Mouse (Mus musculus) layer of hippocampus, adult 9-11 months (tissue): Measurements from ENCODE around the gene A430078G23Rik.
"Not testable (repeated sequence)": the region's sequence is repeated elsewhere in the genome, so short reads cannot be mapped to it uniquely, and the experiment has no call there.

Source experiments
- DNase-seq: peaks from one replicate; pipeline ENCODE4 v3.0.0; 2022

A430078G23Rik gene

DNA sequence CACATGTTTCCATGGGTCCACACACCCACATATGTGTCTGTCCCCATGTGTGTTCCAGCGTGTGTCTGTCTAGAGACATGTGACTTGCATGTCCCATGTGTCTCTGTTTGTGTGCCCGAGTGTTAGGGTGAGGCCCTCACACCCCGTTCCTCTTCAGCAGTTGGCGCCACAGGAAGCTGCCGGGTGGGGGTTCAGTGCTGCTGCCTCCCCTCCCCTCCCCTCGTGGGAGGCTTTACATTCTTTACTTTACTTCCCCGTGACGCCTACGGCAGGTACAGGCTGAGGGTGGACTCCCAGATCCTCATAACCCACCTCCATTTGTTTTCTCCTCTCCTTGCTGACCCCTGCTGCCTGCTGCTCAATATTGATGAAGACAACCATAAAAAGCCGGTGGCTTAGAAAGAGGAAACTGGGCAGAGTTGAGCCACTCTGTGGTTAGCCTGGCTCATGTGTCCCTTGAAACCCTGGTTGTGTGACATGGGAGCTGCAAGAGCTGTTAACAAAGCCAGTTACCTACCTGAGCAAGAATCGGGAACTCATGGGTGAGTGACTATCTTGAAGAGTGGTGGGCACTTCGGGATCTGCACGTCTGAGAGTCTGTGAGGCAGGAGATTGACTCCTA, at the start of gene A430078G23Rik:
A430078G23Rik (plus strand) TSS at position 227 of the 622 bp plus-strand sequence.
- DNase-seq: no peak

DNA sequence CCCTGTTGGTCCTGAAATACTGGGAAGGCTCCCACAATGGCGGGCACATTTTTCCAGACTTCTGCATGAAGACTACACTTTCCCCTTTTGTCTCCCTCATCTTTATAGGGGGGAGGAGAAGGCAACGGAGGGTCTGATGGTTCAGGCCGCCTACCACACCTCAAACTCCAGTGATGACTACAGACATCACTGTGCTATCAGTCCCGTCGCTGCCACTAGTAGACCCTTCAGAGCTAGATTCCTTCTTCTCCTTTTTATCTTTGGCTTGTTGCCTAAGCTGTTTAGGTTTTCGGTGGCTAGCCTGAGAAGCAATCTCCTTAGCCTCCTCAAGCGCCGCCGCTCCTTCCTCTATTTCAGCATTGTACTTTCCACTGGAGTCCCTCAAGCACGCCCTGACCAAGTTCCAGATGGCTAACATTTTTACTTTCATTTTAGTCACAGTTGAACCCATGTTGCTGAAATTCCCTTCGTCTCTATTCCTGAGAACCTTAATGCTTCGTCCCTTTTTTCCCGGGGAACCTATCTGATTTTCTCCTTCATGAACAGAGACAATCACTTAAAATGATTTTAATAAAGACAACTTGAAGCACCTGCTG, 44.9 kb upstream of the A430078G23Rik start:
- DNase-seq: peak; percentile 40

DNA sequence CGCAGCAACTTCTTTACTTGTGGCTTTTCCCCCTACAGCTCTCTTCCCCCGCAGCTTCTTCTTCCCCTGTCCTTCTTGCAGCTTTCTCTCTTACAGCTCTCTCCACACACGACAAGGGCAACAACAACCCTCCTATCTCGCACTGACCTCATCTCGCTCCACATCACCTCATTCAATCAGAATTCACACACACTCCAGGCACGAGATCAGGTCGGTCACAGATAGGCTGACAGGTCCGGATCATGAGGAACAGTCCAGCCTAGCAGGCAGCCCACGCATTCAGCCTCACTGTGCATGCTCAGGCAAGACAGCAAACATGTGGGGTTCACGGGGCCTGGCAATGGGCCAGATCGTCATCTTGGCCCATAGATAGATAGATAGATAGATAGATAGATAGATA, 43.6 kb upstream of the A430078G23Rik start:
- peak; percentile 75 for DNase-seq

DNA sequence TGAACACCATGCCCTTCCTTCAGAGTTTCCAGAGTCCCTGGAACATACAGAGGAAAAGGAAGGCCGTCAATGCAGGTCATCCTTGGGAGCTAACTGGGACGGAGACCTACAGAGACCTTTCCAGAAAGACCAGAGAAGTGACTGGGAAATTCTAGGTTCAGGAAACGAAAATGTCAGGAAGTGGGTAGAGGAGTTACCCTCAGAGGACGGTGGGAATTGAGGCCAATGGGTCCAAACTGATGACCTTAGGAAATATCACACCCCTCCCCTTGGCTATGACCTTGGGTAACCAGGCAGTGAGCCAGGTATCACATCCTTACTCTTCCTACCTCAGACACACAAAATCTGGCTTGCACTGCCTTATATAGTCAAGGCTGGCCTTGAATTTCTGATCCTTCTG, 41.7 kb upstream of the A430078G23Rik start:
- no peak for DNase-seq

DNA sequence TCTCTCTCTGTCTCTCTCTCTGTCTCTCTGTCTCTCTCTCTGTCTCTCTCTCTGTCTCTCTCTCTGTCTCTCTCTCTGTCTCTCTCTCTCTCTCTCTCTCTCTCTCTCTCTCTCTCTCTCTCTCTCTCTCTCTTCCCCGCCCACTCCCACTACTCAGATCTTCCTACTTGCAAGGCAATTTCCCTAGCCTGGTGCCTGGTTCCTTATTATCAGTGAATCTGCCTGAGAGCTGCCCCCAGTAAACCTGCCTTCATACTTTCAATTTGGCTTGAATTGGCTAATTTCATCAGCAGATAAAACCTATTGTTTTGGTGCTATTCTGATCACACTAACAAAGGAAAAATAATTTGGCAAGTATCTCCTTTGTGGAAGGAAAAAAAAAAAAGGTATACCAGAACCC, 39.8 kb upstream of the A430078G23Rik start:
- DNase-seq: not testable (repeated sequence)

DNA sequence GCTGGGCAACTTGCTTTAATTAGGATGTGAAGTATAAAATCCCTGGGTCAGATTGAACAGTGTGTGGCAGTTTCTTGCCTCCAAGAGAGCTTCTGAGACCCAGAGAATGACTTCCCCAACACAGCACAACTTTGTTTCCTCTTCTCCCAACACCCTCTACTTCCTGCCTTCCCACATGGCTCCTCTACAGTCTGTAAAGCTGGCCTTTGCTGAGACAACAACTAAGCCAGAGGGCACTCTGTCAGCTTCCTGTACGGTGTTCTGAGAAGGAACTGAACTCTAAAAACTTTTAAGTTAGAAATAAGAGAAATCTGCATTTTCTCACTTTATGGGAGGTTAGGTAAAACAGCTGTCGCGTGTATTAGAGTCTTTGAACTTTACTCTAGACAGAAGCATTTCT, 39.4 kb upstream of the A430078G23Rik start:
- DNase-seq: peak; percentile 37

DNA sequence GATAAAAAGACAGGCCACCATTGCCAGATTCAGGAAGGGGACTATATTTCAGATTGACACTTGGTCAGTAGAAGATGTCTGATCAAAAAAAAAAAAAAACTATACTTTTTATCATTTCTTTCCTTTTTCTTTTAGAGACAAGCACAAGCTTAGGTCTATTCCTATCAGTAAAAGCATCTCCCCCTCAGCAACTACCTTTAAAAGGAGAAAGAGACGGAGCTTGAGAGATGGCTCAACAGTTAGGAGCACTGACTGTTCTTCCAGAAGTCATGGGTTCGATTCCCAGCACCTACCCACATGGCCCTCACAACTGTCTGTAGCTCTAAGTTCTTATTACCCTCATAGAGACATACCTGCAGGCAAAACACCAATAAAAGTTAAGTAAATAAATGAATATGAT, 38.9 kb upstream of the A430078G23Rik start:
- no peak for DNase-seq

DNA sequence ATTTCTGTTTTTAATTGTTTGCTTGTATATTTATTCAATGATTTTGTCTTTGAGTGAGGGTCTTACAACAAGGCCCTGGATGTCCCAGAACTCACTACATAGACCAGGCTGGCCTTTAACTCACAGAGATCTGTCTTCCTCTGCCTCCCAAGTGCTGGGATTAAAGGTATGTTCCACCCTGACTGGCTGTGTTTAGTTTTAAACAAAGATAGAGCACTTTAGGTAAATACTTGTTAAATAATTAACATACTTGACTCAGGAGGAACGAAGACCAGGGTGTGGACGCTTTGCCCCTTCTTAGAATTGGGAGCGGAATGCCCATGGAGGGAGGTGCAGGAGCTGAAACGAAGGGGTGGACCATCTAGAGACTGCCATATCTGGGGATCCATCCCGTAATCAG, 36.6 kb upstream of the A430078G23Rik start:
- DNase-seq: no peak

DNA sequence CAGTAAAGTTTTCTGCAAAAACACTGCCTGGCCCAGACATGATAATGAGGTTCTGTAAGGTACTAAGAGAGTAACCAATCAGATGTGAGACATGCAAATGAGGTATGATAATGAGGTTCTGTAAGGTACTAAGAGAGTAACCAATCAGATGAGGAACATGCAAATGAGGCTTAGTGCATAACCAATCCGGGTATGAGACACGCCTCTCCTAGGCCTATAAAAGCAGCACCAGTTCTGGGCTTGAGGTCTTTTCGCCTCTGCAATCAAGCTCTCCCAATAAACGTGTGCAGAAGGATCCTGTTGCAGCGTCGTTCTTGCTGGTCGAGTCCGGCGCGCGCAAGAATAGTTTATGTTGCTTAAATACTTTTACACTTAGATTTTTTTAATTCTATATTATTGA, 33.9 kb upstream of the A430078G23Rik start:
- DNase-seq: not testable (repeated sequence)

DNA sequence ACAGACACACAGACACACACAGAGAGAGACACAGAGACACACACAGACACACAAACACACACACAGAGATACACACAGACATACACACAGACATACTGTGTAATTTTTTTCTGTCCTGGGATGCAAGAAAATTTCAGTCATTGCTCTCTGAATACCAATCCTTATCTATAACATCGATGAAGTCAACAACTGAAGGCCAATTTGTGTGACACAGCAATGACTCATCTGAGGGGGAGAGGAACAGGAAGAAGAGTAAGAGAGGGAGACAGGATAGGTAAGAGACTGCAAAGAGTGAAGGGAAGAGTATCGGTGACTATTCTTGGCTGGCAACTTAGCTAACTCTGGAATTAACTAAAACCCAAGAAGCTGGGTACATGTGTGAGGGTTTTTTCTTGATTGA, 29.0 kb upstream of the A430078G23Rik start:
- no peak for DNase-seq

DNA sequence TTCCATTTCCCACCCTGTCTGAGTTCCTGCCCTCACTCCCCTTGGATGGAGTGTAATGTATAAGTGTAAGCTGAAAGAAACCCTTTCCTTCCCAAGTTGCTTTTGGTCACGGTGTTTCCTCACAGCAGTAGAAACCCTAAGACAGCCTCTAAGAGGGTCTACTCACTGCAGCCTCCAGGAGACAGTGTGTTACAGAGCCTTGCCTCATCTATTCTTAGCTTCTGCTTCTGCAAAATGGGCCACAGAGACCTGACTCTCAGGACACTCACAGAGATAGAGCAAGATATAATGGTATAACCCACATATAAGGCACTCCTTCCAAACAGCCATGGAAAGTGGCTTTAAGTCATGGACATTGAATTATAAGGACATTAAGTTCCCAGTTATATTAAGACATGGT, 26.2 kb upstream of the A430078G23Rik start:
- DNase-seq: no peak

DNA sequence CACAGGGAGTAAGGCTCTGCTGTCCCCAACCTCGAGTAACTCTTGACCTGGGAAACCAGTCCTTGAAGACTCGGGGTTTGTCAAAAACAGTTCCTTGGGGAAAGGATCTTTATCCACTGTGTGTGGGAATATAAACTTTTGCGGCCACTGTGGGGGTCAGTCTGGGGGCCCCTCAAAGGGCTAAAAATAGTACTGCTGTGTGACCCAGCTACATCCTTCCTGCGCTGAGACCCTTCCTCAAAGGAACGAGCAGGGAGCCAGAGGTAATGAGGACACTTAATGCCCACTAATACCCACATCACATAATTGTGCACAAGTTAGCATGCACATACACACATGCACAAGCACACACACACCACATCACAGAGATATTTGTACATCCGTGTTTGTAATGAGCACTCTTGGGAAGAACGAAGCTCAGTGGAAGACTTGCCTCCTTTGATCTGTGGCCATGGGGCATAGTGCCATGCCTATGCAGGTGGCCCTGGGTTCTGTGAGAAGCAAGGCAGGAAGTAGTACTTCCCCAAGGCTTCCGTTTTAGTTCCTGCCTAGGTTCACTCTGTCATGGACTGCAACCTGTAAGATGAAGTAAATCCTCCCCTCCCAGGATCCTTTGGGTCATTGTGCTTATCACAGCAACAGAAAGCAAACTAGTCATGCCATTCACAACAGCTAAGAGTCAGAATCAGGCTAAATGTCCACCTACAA, 25.5 kb upstream of the A430078G23Rik start:
- no peak for DNase-seq

DNA sequence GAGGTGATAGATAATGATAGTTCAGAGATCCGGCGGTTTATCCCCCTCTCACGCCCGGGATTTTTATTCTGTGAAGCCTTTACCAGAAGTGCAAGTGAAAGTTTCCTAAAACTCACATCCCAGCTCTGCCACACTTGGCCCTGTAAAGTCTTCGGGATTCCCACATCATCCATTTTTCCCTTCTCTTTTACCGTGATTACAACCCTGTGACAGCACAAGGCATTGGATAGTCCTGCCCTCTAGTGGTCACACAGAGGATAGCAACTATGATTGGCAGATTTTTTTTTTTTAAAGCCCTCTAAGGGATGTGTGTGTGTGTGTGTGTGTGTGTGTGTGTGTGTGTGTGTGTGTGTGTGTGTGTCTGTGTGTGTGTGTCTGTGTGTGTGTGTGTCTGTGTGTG, 22.6 kb upstream of the A430078G23Rik start:
- DNase-seq: no peak

DNA sequence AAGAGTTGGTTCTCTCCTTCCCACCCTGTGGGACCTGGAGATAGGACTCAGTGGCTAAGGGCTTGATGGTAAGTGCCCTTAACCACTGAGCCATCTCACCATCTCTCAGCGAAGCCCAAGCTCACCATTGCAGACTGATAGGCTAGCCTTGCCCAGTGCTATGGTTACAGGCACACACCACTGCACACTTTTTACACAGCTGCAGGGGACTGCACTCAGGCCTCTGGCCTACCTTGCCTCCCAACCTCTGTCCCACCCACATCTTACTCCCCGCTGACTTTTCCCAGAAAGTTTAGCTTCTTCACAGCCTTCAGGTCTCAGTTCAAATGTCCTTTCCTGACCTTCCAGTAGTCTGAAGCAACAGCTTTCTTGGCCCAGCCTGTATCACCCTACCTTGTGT, 21.5 kb upstream of the A430078G23Rik start:
- DNase-seq: no peak

DNA sequence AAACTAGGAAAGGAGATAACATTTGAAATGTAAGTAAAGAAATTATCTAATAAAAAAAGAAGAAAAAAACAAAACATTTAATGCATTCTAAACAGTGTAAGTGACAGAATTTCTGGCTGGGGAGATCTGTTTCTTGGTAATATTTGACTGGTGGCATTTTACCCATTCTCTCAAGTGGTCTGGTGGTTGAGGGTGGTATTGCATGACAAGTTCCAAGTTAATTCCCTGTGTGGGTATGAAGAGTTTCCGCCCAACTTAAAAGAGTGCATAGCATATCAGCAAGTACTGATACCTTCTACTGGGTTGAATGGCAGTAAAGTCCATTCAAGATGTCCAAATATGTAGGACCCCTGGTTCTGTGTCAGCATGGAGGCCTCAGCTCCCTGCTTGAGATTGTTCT, 17.3 kb upstream of the A430078G23Rik start:
- no peak for DNase-seq

DNA sequence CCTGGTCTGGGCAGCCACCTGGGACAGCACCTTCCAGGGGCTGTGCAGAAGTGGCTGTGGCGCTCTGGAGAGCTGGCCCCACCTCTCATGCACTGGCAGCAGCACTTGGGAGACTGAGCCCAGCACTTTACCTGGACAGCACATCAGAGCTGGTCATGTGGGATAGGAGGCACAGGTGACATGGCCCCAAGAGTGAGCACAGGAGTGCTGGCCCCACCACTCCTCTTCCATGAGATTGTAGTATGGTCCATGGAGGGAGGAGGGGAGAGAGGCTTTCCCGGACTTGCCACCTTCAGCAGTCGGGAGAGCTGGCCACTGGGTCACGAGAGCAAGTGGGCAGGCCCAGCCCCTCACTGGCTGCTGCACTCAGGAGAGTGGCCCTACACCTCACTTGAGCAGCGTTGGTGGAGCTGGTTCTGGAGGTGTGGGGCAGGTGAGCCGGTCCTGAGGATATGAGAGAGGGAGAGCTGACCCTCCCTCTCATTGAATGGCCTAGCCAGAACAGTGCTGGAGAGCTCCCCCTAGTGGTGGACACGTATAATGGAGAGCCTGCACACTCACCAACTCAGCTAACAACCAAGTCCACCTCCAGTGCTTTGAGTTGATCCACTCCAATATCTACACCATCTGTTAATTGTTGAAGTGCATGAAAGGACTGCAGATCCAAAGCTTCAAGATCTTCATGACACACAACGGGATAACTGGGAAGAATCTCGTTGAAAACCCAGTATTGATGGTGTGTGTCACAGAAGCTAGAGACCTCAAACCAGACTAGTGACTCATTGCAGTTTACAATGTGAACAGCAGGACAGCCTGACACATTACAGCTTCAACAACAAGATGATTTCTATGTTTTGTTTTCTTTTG, 16.3 kb upstream of the A430078G23Rik start:
- DNase-seq: no peak

DNA sequence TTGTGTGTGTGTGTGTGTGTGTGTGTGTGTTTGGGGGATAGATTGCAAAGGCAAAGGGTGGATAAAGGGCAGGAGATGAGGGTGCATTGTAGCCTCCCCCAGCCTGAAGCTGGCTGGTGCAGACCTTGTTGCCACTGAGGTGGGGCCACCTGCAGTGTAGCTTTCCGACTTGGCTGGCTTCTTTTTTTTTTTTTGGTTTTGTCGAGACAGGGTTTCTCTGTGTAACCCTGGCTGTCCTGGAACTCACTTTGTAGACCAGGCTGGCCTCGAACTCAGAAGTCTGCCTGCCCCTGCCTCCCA, 15.7 kb upstream of the A430078G23Rik start:
- not testable (repeated sequence) for DNase-seq

DNA sequence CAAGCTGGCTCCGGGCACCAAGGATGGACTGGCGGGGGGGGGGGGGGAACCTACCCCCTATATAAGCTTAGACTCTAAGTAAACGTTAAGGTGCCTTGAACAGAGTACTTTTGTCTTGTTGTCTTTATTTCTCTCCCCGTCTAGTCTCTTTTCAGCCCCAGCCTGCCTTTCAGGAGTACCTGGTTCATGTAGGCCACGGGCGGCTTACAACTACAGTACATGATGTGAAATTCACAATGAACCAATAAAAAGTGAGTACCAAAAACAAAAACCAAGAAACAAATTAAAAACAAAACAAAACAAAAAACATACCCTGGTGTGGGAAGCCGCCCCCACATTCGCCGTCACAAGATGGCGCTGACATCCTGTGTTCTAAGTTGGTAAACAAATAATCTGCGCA, 15.2 kb upstream of the A430078G23Rik start:
- DNase-seq: no peak

DNA sequence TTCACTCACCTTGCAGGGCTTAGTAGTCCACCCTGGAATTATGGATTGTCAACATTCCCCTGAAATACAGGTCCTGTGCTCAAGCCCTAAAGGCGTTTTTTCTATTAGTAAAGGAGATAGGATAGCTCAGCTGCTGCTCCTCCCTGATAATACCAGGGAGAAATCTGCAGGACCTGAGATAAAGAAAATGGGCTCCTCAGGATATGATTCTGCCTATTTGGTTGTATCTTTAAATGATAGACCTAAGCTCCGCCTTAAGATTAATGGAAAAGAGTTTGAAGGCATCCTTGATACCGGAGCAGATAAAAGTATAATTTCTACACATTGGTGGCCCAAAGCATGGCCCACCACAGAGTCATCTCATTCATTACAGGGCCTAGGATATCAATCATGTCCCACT, 12.5 kb upstream of the A430078G23Rik start:
- not testable (repeated sequence) for DNase-seq

DNA sequence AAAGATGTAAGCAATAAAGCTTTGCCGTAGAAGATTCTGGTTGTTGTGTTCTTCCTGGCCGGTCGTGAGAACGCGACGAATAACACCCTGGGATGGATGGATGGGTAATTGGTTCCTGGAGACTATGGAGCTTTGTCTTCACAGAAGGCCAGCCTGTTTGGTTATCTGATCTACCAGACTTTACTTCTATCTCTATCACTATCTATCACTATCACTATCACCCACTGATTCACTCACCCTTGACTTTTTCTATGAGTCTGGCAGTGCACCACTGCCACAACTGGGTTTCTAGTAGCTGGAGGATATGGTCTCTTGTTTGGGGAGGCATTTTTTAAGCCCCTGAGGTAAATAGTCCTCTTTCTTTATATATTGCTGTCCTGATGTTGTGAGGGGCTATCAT, 7.9 kb upstream of the A430078G23Rik start:
- DNase-seq: no peak

DNA sequence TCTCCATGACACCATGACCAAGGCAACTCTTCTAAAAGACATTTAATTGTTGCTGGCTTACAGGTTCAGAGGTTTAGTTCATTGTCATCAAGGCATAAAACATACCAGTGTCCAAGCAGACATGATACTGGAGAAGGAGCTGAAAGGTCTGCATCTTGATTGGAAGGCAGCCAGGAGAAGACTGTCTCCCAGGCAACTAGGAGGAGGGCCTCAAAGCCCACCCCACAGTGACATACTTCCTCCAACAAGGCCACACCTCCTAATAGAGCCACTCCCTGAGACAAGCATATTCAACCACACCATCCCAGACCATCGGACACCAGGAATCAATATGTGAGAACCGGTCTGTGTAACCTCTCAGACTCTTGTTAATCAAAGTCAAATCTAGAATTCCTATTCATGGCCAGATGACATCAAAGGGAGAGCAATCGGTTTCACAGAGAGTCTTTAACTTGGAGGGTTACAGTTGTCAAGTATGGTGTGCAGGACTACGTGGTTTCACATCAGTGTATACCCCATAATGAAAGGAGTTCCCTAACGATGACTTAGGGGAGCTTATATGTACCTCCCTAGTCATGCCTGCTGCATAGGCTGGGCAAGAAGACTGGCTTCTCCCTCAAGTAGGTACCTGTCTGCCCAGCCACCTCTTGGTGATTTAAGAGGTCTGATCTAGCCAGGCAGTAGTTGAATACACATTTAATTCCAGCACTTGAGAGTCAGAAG, 6.4 kb upstream of the A430078G23Rik start:
- DNase-seq: no peak

DNA sequence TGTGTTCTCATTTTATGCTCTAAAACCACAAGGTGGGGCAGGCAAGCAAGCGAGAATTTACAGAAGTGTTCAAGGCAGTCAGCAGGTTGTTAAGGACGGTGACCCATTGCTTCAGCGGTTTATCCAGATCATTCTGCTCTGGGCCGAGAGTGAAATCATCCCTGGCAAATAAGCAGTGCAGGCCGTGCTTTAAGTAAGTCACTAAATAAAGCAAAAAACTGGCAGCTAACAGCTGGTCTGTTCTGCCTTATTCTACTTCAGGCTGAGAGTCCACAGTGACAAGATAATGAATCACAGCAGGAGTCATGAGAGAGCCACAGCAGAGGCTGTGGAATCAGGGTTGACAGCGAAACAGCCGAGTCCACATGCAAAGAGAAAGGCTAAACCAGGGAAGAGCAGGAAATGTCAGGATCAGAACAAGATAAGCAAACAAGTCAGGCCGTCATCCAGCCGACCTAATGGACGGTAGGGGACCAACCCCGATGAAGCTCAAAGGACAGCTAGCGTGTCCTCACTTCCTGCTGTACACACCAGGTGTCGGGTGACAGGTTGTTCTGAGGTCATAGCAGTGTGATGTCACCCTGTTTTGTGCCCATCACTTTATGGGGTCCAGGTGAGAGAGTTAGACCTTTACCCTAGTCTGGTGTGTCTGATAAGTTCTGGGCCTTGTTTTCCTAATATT, 4.9 kb upstream of the A430078G23Rik start:
- peak; percentile 15 for DNase-seq
